Mouse (Mus musculus): ENCODE data around the gene Prss34.

GRCm38 (mm10) chr17:25308346-25308745 is 10.2 kb downstream of the Prss34 start, which contains the start of gene Prss28:
- TF ChIP-seq POLR2A (IDR thresholded peaks at IDR 0.05; ENCODE audit: extremely low read depth, insufficient read depth, low read length) (no peak), CTCF (IDR thresholded peaks at IDR 0.05; ENCODE audit: low read depth, low read length) (no peak)
